Mouse (Mus musculus): ENCODE data around the gene Tmem238l. TPM values are rescaled to one million over a fixed set of nuclear protein-coding genes. Genes with fewer than 3 reads are reported as not detected.

Tmem238l gene
- polyA plus RNA-seq, 1 experiment from 2014 or later = not detected

- WGBS = 4% methylated on average over 28 of the region's 28 CpGs
- Histone ChIP-seq H3K9ac (ENCODE audit: low read length) (peak overlapping the region; percentile 62), H3K4me1 (ENCODE audit: control insufficient read depth, insufficient read depth, low read length) (peaks cover 11% of the 10 kb centered on the region; the same call in 1 of the 2 replicates), H3K27ac (ENCODE audit: low read depth, low read length) (peak overlapping the region; percentile 79), H3K36me3 (ENCODE audit: control insufficient read depth, insufficient read depth, low read length) (no peaks in the 10 kb centered on the region), H3K9me3 (replicated peaks; ENCODE audit: control insufficient read depth, low read length) (no peaks in the 10 kb centered on the region), H3K4me3 (ENCODE audit: low read depth, low read length) (peak overlapping the region; percentile 31), H3K27me3 (replicated peaks; ENCODE audit: control insufficient read depth, insufficient read depth, low read length) (no peaks in the 10 kb centered on the region), H3K4me2 (ENCODE audit: low read length) (peak overlapping the region; percentile 59)
- ATAC-seq (peak; percentile 83), DNase-seq (ENCODE audit: low spot score) (peak; percentile 92)
These were observed 28.0 kb downstream of the Tmem238l start for GRCm38 (mm10) chr11:66984165-66985135.

- H3K4me1 ChIP-seq (ENCODE audit: control insufficient read depth, insufficient read depth, low read length) = peaks cover 11% of the 10 kb centered on the region; the same call in 1 of the 2 replicates
- WGBS = 31% methylated on average over 11 of the region's 11 CpGs
- no peaks in the 10 kb centered on the region for H3K27me3 ChIP-seq (replicated peaks; ENCODE audit: control insufficient read depth, insufficient read depth, low read length)
- H3K27ac ChIP-seq (ENCODE audit: low read depth, low read length) = peak overlapping the region; percentile 79; the same call in 1 of the 2 replicates
- peak overlapping the region; percentile 31 for H3K4me3 ChIP-seq (ENCODE audit: low read depth, low read length)
- H3K9me3 ChIP-seq (replicated peaks; ENCODE audit: control insufficient read depth, low read length) = no peaks in the 10 kb centered on the region
- ATAC-seq (0 out of 2 replicates have a peak, but pooled peaks have one; percentile 4), DNase-seq (ENCODE audit: low spot score) (no peak)
- H3K36me3 ChIP-seq (ENCODE audit: control insufficient read depth, insufficient read depth, low read length) = no peaks in the 10 kb centered on the region
- H3K9ac ChIP-seq (ENCODE audit: low read length) = peak overlapping the region; percentile 62
- H3K4me2 ChIP-seq (ENCODE audit: low read length) = peak overlapping the region; percentile 59
These were observed 28.8 kb downstream of the Tmem238l start for GRCm38 (mm10) chr11:66985136-66985702.

GRCm38 (mm10) chr11:66992150-66992549 lies 35.7 kb downstream of the Tmem238l start:
- 80% methylated on average over 2 of the region's 2 CpGs for WGBS

GRCm38 (mm10) chr11:66993674-66994073 lies 37.2 kb downstream of the Tmem238l start:
- no peak for ATAC-seq

More at GRCm38 (mm10) chr11:66992150-66992549, 35.7 kb downstream of the Tmem238l start:
- Histone ChIP-seq H3K27ac (ENCODE audit: low read depth, low read length) (no peak overlapping the region), H3K36me3 (ENCODE audit: control insufficient read depth, insufficient read depth, low read length) (no peaks in the 10 kb centered on the region), H3K4me1 (ENCODE audit: control insufficient read depth, insufficient read depth, low read length) (no peaks in the 10 kb centered on the region), H3K9me3 (replicated peaks; ENCODE audit: control insufficient read depth, low read length) (no peaks in the 10 kb centered on the region), H3K9ac (ENCODE audit: low read length) (no peak overlapping the region), H3K27me3 (replicated peaks; ENCODE audit: control insufficient read depth, insufficient read depth, low read length) (no peaks in the 10 kb centered on the region), H3K4me3 (ENCODE audit: low read depth, low read length) (no peak overlapping the region), H3K4me2 (ENCODE audit: low read length) (no peak overlapping the region)
- no peak for DNase-seq (ENCODE audit: low spot score)
- ATAC-seq = no peak

GRCm38 (mm10) chr11:66996446-66996845 lies 40.0 kb downstream of the Tmem238l start:
- Histone ChIP-seq H3K9me3 (replicated peaks; ENCODE audit: control insufficient read depth, low read length) (no peaks in the 10 kb centered on the region), H3K27me3 (replicated peaks; ENCODE audit: control insufficient read depth, insufficient read depth, low read length) (no peaks in the 10 kb centered on the region), H3K36me3 (ENCODE audit: control insufficient read depth, insufficient read depth, low read length) (no peaks in the 10 kb centered on the region), H3K27ac (ENCODE audit: low read depth, low read length) (no peak overlapping the region), H3K4me1 (ENCODE audit: control insufficient read depth, insufficient read depth, low read length) (peaks cover 9% of the 10 kb centered on the region), H3K9ac (ENCODE audit: low read length) (no peak overlapping the region), H3K4me3 (ENCODE audit: low read depth, low read length) (no peak overlapping the region), H3K4me2 (ENCODE audit: low read length) (no peak overlapping the region)
- no peak for DNase-seq (ENCODE audit: low spot score)
- WGBS = 78% methylated on average over 4 of the region's 4 CpGs
- no peak for ATAC-seq

More at GRCm38 (mm10) chr11:66993674-66994073, 37.2 kb downstream of the Tmem238l start:
- no peak for DNase-seq (ENCODE audit: low spot score)
- H3K36me3 ChIP-seq (ENCODE audit: control insufficient read depth, insufficient read depth, low read length) = no peaks in the 10 kb centered on the region
- no peak overlapping the region for H3K4me2 ChIP-seq (ENCODE audit: low read length)
- no peaks in the 10 kb centered on the region for H3K4me1 ChIP-seq (ENCODE audit: control insufficient read depth, insufficient read depth, low read length)
- H3K4me3 ChIP-seq (ENCODE audit: low read depth, low read length) = no peak overlapping the region
- no peaks in the 10 kb centered on the region for H3K9me3 ChIP-seq (replicated peaks; ENCODE audit: control insufficient read depth, low read length)
- 38% methylated on average over 1 of the region's 1 CpGs for WGBS
- no peak overlapping the region for H3K27ac ChIP-seq (ENCODE audit: low read depth, low read length)
- H3K27me3 ChIP-seq (replicated peaks; ENCODE audit: control insufficient read depth, insufficient read depth, low read length) = no peaks in the 10 kb centered on the region
- H3K9ac ChIP-seq (ENCODE audit: low read length) = no peak overlapping the region

- ATAC-seq (0 out of 2 replicates have a peak, but pooled peaks have one; percentile 26), DNase-seq (ENCODE audit: low spot score) (no peak)
- Histone ChIP-seq H3K9ac (ENCODE audit: low read length) (no peak overlapping the region), H3K36me3 (ENCODE audit: control insufficient read depth, insufficient read depth, low read length) (no peaks in the 10 kb centered on the region), H3K27ac (ENCODE audit: low read depth, low read length) (no peak overlapping the region), H3K27me3 (replicated peaks; ENCODE audit: control insufficient read depth, insufficient read depth, low read length) (no peaks in the 10 kb centered on the region), H3K4me2 (ENCODE audit: low read length) (no peak overlapping the region), H3K9me3 (replicated peaks; ENCODE audit: control insufficient read depth, low read length) (no peaks in the 10 kb centered on the region), H3K4me3 (ENCODE audit: low read depth, low read length) (no peak overlapping the region), H3K4me1 (ENCODE audit: control insufficient read depth, insufficient read depth, low read length) (peaks cover 20% of the 10 kb centered on the region)
- WGBS = 80% methylated on average over 14 of the region's 14 CpGs
These were observed 42.3 kb downstream of the Tmem238l start for GRCm38 (mm10) chr11:66998467-66999403.

- Histone ChIP-seq H3K36me3 (ENCODE audit: control insufficient read depth, insufficient read depth, low read length) (no peaks in the 10 kb centered on the region), H3K27ac (ENCODE audit: low read depth, low read length) (peak overlapping the region; percentile 83), H3K4me3 (ENCODE audit: low read depth, low read length) (no peak overlapping the region), H3K4me2 (ENCODE audit: low read length) (no peak overlapping the region), H3K9me3 (replicated peaks; ENCODE audit: control insufficient read depth, low read length) (no peaks in the 10 kb centered on the region), H3K27me3 (replicated peaks; ENCODE audit: control insufficient read depth, insufficient read depth, low read length) (no peaks in the 10 kb centered on the region), H3K9ac (ENCODE audit: low read length) (no peak overlapping the region), H3K4me1 (ENCODE audit: control insufficient read depth, insufficient read depth, low read length) (peaks cover 20% of the 10 kb centered on the region)
- ATAC-seq (peak; percentile 42; the same call in 1 of the 2 replicates), DNase-seq (ENCODE audit: low spot score) (peak; percentile 75)
- WGBS = 55% methylated on average over 4 of the region's 4 CpGs
These were observed 44.2 kb downstream of the Tmem238l start for GRCm38 (mm10) chr11:67000671-67001070.

GRCm38 (mm10) chr11:67001717-67002116 lies 45.3 kb downstream of the Tmem238l start:
- H3K4me2 ChIP-seq (ENCODE audit: low read length) = no peak overlapping the region
- H3K9ac ChIP-seq (ENCODE audit: low read length) = no peak overlapping the region; the same call in 1 of the 2 replicates
- peaks cover 20% of the 10 kb centered on the region for H3K4me1 ChIP-seq (ENCODE audit: control insufficient read depth, insufficient read depth, low read length)
- no peak overlapping the region for H3K27ac ChIP-seq (ENCODE audit: low read depth, low read length)
- ATAC-seq (peak; percentile 56; the same call in 1 of the 2 replicates), DNase-seq (ENCODE audit: low spot score) (peak; percentile 60)
- no peaks in the 10 kb centered on the region for H3K9me3 ChIP-seq (replicated peaks; ENCODE audit: control insufficient read depth, low read length)
- 0% methylated on average over 1 of the region's 1 CpGs for WGBS
- H3K36me3 ChIP-seq (ENCODE audit: control insufficient read depth, insufficient read depth, low read length) = no peaks in the 10 kb centered on the region
- no peaks in the 10 kb centered on the region for H3K27me3 ChIP-seq (replicated peaks; ENCODE audit: control insufficient read depth, insufficient read depth, low read length)
- no peak overlapping the region for H3K4me3 ChIP-seq (ENCODE audit: low read depth, low read length)

Measured in forebrain, embryonic 14.5 days (tissue).